Mouse (Mus musculus): ENCODE measurements around the gene Gpx4. TPM values are rescaled to one million over a fixed set of nuclear protein-coding genes. Genes with fewer than 3 reads are reported as not detected.

Gene Gpx4
- total RNA-seq (2023; ENCODE audit: inconsistent age), result 124 to 132 TPM (median 128 TPM) in 4 replicates

DNA sequence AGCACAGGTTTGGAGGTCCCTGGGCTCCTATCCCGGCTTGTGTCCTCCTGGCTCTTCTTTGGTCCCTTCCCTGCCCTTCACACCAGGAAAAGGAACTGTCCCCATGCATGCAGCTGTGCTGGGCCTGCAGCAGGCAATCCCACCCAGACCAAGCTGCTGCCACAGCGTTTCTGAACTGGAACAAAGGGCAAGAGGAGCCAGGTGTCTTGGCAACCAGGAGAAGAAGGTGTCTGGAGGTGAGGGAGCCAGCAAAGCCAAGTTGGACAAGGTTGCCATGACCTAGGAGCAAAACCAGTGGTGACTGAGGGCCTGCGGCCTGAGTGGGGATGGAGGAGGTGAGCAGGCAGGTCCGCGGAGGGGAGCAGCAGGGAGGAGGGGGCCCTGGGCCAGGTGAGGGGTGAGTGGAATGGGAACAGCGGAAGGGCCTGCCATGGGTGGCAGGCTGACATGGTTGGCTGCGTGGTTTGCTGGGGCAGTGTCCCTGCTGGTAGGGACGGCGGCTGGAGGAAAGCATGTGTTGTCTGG, at the start of gene Gpx4:
TSS of gene Gpx4 (plus strand) at position 126 of the 525 bp plus-strand sequence.

GRCm38 (mm10) chr10:80016511-80016910, 30.5 kb upstream of the Gpx4 start, which contains the start of gene Arhgap45:
Arhgap45 (plus strand) TSS chr10:80016653.

DNA sequence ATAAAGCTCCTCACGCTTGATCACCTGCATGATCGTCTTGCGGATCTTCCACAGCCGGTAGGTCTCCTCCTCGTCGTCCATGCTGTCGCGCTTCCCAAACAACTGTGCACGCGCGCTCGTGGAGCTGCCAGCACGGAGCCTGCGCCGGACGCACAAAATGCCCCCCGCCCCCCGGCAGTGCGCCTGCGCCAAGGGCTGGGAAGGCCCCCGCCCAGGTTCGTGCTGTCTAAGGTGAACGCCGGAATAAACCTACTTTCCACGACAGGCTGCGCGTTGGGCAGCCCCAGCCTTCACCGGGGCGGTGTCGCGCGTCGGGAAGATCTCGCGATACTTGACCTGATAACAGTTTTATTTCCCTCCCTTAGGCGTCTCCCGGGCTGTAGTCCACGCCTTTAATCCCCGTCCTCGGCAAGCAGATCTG, 7.4 kb upstream of the Gpx4 start, which contains the start of gene Polr2e:
TSS of gene Polr2e (minus strand) at position 237 of the 421 bp plus-strand sequence.

GRCm38 (mm10) chr10:80105460-80105859, 58.5 kb downstream of the Gpx4 start, which contains the start of gene Sbno2:
Sbno2 (minus strand) TSS chr10:80105571.

Other genes starting within 250 kb of the Gpx4 start
- gene Misp, start 226.2 kb upstream of the Gpx4 start, total RNA-seq (2023; ENCODE audit: inconsistent age), result not detected in 4 replicates
- gene Ptbp1, start 192.7 kb upstream of the Gpx4 start, total RNA-seq (2023; ENCODE audit: inconsistent age), result 430 to 480 TPM (median 445 TPM) in 4 replicates
- gene Prtn3, start 172.7 kb upstream of the Gpx4 start, total RNA-seq (2023; ENCODE audit: inconsistent age), result not detected in 4 replicates
- gene Plppr3, start 172.5 kb upstream of the Gpx4 start, total RNA-seq (2023; ENCODE audit: inconsistent age), result 0.27 to 1.1 TPM (median 0.75 TPM) in 4 replicates
- not detected in 4 replicates for gene Elane, start 160.9 kb upstream of the Gpx4 start, total RNA-seq (2023; ENCODE audit: inconsistent age)
- not detected in 4 replicates for gene Cfd, start 156.3 kb upstream of the Gpx4 start, total RNA-seq (2023; ENCODE audit: inconsistent age)
- gene Med16, start 138.2 kb upstream of the Gpx4 start, total RNA-seq (2023; ENCODE audit: inconsistent age), result 76.7 to 86.8 TPM (median 80.6 TPM) in 4 replicates
- not detected in 4 replicates for gene Gm26602, start 136.3 kb upstream of the Gpx4 start, total RNA-seq (2023; ENCODE audit: inconsistent age)
- gene Kiss1r, start 130.2 kb upstream of the Gpx4 start, total RNA-seq (2023; ENCODE audit: inconsistent age), result 0.16 to 0.90 TPM (median 0.41 TPM) in 4 replicates
- gene R3hdm4, start 126.0 kb upstream of the Gpx4 start, total RNA-seq (2023; ENCODE audit: inconsistent age), result 97.6 to 112 TPM (median 107 TPM) in 4 replicates
- gene Arid3a, start 120.1 kb upstream of the Gpx4 start, total RNA-seq (2023; ENCODE audit: inconsistent age), result 33.9 to 40.6 TPM (median 35.9 TPM) in 4 replicates
- 40.2 to 51.6 TPM (median 44.7 TPM) in 4 replicates for gene Wdr18, start 87.0 kb upstream of the Gpx4 start, total RNA-seq (2023; ENCODE audit: inconsistent age)
- 0.21 TPM in 1 of 4 replicates, not detected in the others for gene Grin3b, start 76.5 kb upstream of the Gpx4 start, total RNA-seq (2023; ENCODE audit: inconsistent age)
- gene Tmem259, start 62.8 kb upstream of the Gpx4 start, total RNA-seq (2023; ENCODE audit: inconsistent age), result 157 to 164 TPM (median 160 TPM) in 4 replicates
- 325 to 361 TPM (median 340 TPM) in 4 replicates for gene Cnn2, start 58.6 kb upstream of the Gpx4 start, total RNA-seq (2023; ENCODE audit: inconsistent age)
- gene Abca7, start 50.7 kb upstream of the Gpx4 start, total RNA-seq (2023; ENCODE audit: inconsistent age), result 53.9 to 56.0 TPM (median 54.6 TPM) in 4 replicates
- gene Arhgap45, start 30.5 kb upstream of the Gpx4 start, total RNA-seq (2023; ENCODE audit: inconsistent age), result 493 to 520 TPM (median 510 TPM) in 4 replicates
- 73.4 to 86.2 TPM (median 75.9 TPM) in 4 replicates for gene Polr2e, start 7.4 kb upstream of the Gpx4 start, total RNA-seq (2023; ENCODE audit: inconsistent age)
- 109 to 122 TPM (median 117 TPM) in 4 replicates for gene Sbno2, start 58.4 kb downstream of the Gpx4 start, total RNA-seq (2023; ENCODE audit: inconsistent age)
- 173 to 183 TPM (median 178 TPM) in 4 replicates for gene Stk11, start 68.6 kb downstream of the Gpx4 start, total RNA-seq (2023; ENCODE audit: inconsistent age)
- gene Atp5d, start 91.5 kb downstream of the Gpx4 start, total RNA-seq (2023; ENCODE audit: inconsistent age), result 164 to 190 TPM (median 176 TPM) in 4 replicates
- gene Cbarp, start 93.7 kb downstream of the Gpx4 start, total RNA-seq (2023; ENCODE audit: inconsistent age), result 5.9 to 9.3 TPM (median 6.8 TPM) in 4 replicates
- gene Midn, start 101.1 kb downstream of the Gpx4 start, total RNA-seq (2023; ENCODE audit: inconsistent age), result 143 to 168 TPM (median 155 TPM) in 4 replicates
- gene Cirbp, start 118.8 kb downstream of the Gpx4 start, total RNA-seq (2023; ENCODE audit: inconsistent age), result 183 to 228 TPM (median 208 TPM) in 4 replicates
- gene 1600002K03Rik, start 125.8 kb downstream of the Gpx4 start, total RNA-seq (2023; ENCODE audit: inconsistent age), result 10.6 to 16.3 TPM (median 15.1 TPM) in 4 replicates
- gene Efna2, start 132.3 kb downstream of the Gpx4 start, total RNA-seq (2023; ENCODE audit: inconsistent age), result 0.24 to 0.51 TPM in 2 of 4 replicates, not detected in the others
- gene Mum1, start 179.3 kb downstream of the Gpx4 start, total RNA-seq (2023; ENCODE audit: inconsistent age), result 54.4 to 64.3 TPM (median 58.3 TPM) in 4 replicates
- gene Ndufs7, start 202.0 kb downstream of the Gpx4 start, total RNA-seq (2023; ENCODE audit: inconsistent age), result 92.8 to 97.3 TPM (median 95.1 TPM) in 4 replicates
- 1.1 to 3.1 TPM (median 1.8 TPM) in 4 replicates for gene Gamt, start 213.8 kb downstream of the Gpx4 start, total RNA-seq (2023; ENCODE audit: inconsistent age)
- 136 to 154 TPM (median 146 TPM) in 4 replicates for gene Dazap1, start 214.3 kb downstream of the Gpx4 start, total RNA-seq (2023; ENCODE audit: inconsistent age)
- gene Rps15, start 245.3 kb downstream of the Gpx4 start, total RNA-seq (2023; ENCODE audit: inconsistent age), result 2,693 to 2,994 TPM (median 2,870 TPM) in 4 replicates
- gene Apc2, start 248.8 kb downstream of the Gpx4 start, total RNA-seq (2023; ENCODE audit: inconsistent age), result 0.24 to 0.32 TPM (median 0.26 TPM) in 4 replicates

All from B cell, adult (primary cell).